Mouse (Mus musculus) forebrain, embryonic 16.5 days (tissue): ENCODE data around the gene Crim1. TPM values are rescaled to one million over a fixed set of nuclear protein-coding genes. Genes with fewer than 3 reads are reported as not detected.

Experiments used
- ATAC-seq: fragments of 200-750 bp; cut with Nextera tagmentation; 2 replicates; pipeline ENCODE4 v1.8.0; 2017; ENCODE audit warnings: mild to moderate bottlenecking, moderate library complexity
- H3K27ac ChIP-seq: fragments of 300-500 bp; sonication (generic); 2 replicates; pipeline ENCODE4 v1.5.1; 2014; ENCODE audit warnings: low read length, control low read depth
- H3K27me3 ChIP-seq: fragments of 300-500 bp; sonication (generic); replicated peaks from 2 replicates; pipeline ENCODE4 v1.6.1; 2014; ENCODE audit warnings: low read length; ENCODE audit not compliant: control insufficient read depth, insufficient read depth
- H3K36me3 ChIP-seq: fragments of 300-500 bp; sonication (generic); 2 replicates; pipeline ENCODE4 v1.6.1; 2014; ENCODE audit not compliant: control insufficient read depth, insufficient read depth
- H3K4me1 ChIP-seq: fragments of 300-500 bp; sonication (generic); replicated peaks from 2 replicates; pipeline ENCODE4 v1.6.1; 2014; ENCODE audit warnings: low read length; ENCODE audit not compliant: control insufficient read depth, insufficient read depth
- H3K4me2 ChIP-seq: fragments of 300-500 bp; sonication (generic); 2 replicates; pipeline ENCODE4 v1.6.1; 2014; ENCODE audit warnings: mild to moderate bottlenecking, low read length, control low read depth
- H3K4me3 ChIP-seq: fragments of 300-500 bp; sonication (generic); replicated peaks from 2 replicates; pipeline ENCODE4 v1.5.1; 2014; ENCODE audit warnings: mild to moderate bottlenecking, low read length, control low read depth
- H3K9ac ChIP-seq: fragments of 300-500 bp; sonication (generic); replicated peaks from 2 replicates; pipeline ENCODE4 v1.6.1; 2014; ENCODE audit warnings: low read depth, low read length, control low read depth
- H3K9me3 ChIP-seq: fragments of 300-500 bp; sonication (generic); 2 replicates; pipeline ENCODE4 v1.6.1; 2016; ENCODE audit warnings: low read length; ENCODE audit not compliant: control insufficient read depth
- WGBS: fragments of 180-500 bp; shearing (Covaris S2); extraction: QIAGEN DNeasy Blood & Tissue Kit; methylation state at CpG from one replicate; pipeline ENCODE4 v1.1.7; 2014; 5-methylcytosine and 5-hydroxymethylcytosine counted together
- polyA plus RNA-seq: library from polyadenylated mRNA; unstranded; fragments of >200 nt; fragmentation: Nextera tagmentation; extraction: Ambion mirVana; gene quantifications from 2 replicates; pipeline ENCODE4 v1.2.1, GENCODE M21; 2015

The Crim1 gene
- polyA plus RNA-seq, 1 experiment from 2014 or later: 9.9 TPM

DNA sequence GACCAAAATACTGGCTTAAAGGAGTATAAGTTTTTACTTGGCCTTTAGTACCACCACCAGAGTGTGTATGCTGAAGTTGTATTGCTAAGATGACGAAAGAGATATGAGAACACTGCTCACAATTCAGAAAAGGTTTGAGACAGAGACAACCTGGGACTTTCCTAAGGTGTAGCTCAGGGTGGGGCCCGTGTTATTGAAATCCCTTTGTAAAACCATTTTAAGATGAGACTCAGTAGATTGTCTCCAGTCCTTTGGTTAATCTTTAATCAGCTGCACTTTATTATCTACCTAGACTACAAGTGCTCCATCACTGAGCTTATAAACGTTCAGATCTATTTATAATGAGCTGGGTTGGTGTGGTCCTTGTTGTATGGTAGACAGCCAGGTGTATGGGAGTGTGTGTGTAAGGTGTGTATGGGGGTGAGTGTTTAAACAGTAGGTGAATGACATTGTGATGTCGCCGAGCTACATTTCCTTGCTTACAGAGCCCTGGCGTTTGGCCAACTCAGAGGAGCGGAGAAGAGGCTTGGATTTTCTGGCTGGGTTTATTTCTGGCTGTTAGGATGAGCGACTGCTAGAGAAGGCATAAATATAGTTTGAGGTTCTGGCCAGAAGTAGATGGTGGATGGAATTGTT, 21.1 kb downstream of the Crim1 start:
- Histone ChIP-seq H3K27ac (no peak overlapping the region), H3K4me3 (no peak overlapping the region), H3K27me3 (no peaks in the 10 kb centered on the region), H3K9ac (no peak overlapping the region), H3K9me3 (no peaks in the 10 kb centered on the region), H3K36me3 (no peaks in the 10 kb centered on the region), H3K4me1 (peaks cover 8% of the 10 kb centered on the region; the same call in 1 of the 2 replicates), H3K4me2 (no peak overlapping the region)
- no peak for ATAC-seq
- WGBS: 67% methylated on average over 8 of the region's 8 CpGs

DNA sequence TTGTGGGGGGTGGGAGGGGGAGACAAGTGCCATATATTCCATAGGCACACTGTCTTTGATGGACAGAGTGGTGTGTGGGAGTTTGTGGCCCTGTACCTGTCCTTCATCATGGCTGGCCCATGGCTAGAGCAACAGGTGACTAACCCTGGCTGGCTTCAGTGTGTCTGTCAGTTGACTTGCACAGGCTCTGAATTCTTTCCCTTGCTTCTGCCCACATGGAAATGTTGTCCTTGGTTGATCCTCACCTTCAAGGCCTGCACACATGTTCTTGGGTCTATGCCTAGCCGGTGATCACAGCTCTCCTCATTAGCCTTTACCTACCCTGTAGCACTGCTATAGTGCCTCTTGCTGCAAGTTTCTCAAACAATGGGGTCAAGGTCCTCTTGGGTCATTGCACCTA, 21.8 kb downstream of the Crim1 start:
- peaks cover 8% of the 10 kb centered on the region; the same call in 1 of the 2 replicates for H3K4me1 ChIP-seq
- H3K4me3 ChIP-seq: no peak overlapping the region
- no peaks in the 10 kb centered on the region for H3K9me3 ChIP-seq
- 83% methylated on average over 1 of the region's 1 CpGs for WGBS
- no peak overlapping the region for H3K27ac ChIP-seq
- H3K36me3 ChIP-seq: no peaks in the 10 kb centered on the region
- no peak overlapping the region for H3K4me2 ChIP-seq
- no peak for ATAC-seq
- no peak overlapping the region for H3K9ac ChIP-seq
- H3K27me3 ChIP-seq: no peaks in the 10 kb centered on the region

DNA sequence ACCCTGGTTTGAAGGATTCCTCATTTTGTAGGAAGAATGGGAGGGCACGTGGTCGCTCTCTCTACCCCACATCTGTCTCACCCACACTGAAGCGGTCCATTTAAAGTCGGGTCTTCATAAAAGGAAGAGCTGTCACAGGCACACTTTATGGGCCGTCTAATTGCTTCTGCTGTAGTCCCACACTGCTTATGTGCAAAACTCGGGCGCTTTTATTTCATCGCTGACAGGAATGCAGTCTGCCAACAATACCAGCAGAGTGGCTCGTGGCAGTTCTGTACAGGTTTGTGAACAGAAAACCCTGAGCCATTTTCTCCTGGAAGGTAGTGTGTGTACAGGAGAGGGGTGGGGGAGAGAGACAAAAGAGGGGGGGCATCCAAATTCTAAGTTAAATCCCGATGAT, 23.9 kb downstream of the Crim1 start:
- no peak overlapping the region for H3K27ac ChIP-seq
- peak; percentile 51 for ATAC-seq
- H3K4me2 ChIP-seq: peak overlapping the region; percentile 22; the same call in 1 of the 2 replicates

DNA sequence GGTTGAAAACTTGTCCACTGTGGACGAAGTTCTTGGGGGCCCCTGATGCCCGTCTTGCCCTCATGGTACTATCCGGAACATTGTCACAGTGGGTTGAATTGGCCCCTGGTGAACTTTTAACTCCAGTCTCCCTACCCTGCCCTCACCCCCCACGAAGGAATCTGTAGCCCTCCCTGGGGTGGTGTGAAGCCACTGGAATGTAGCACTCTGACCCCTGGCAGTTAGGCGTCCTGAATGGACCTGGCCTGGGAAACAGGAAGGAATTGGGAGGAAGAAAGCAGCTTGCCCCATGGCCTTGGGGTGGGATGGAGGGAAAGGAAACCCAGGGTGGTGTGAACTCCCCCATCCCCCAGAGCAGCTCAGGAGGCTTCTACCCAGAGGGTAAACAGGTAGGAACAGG, 25.5 kb downstream of the Crim1 start:
- Histone ChIP-seq H3K36me3 (no peaks in the 10 kb centered on the region), H3K4me3 (no peak overlapping the region), H3K27ac (no peak overlapping the region), H3K9ac (no peak overlapping the region), H3K27me3 (no peaks in the 10 kb centered on the region), H3K9me3 (no peaks in the 10 kb centered on the region), H3K4me1 (peaks cover 8% of the 10 kb centered on the region; the same call in 1 of the 2 replicates), H3K4me2 (no peak overlapping the region)
- whole genome bisulfite sequencing: 84% methylated on average over 5 of the region's 5 CpGs
- ATAC-seq: no peak

More for the DNA sequence above, 23.9 kb downstream of the Crim1 start:
- no peak overlapping the region for H3K4me3 ChIP-seq
- H3K9ac ChIP-seq: no peak overlapping the region
- 28% methylated on average over 10 of the region's 10 CpGs for WGBS
- H3K27me3 ChIP-seq: no peaks in the 10 kb centered on the region
- H3K9me3 ChIP-seq: no peaks in the 10 kb centered on the region
- peaks cover 8% of the 10 kb centered on the region; the same call in 1 of the 2 replicates for H3K4me1 ChIP-seq
- no peaks in the 10 kb centered on the region for H3K36me3 ChIP-seq

DNA sequence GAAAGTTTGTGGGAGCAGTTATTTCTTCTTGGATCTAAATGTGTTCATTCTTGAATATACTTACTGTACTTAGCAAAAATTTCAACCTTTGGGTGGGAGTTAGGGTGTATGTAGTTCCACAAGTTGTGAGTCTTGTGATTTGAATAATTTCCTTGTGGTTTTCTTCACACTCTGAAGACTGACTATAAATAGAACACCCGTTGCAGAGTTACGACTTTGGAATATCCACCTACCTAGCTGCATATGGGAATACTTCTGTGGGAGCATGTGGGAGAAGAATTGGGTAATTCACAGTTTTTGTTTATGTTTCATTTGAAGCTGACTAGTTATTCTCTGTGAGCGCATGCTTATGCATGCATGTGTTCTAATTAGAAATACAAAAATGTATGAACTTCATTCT, 27.2 kb downstream of the Crim1 start:
- peaks cover 6% of the 10 kb centered on the region; the same call in 1 of the 2 replicates for H3K4me1 ChIP-seq
- no peak overlapping the region for H3K27ac ChIP-seq
- no peak overlapping the region for H3K9ac ChIP-seq
- no peaks in the 10 kb centered on the region for H3K27me3 ChIP-seq
- ATAC-seq: no peak
- no peak overlapping the region for H3K4me2 ChIP-seq
- H3K4me3 ChIP-seq: no peak overlapping the region
- no peaks in the 10 kb centered on the region for H3K9me3 ChIP-seq
- no peaks in the 10 kb centered on the region for H3K36me3 ChIP-seq
- 65% methylated on average over 3 of the region's 3 CpGs for WGBS

DNA sequence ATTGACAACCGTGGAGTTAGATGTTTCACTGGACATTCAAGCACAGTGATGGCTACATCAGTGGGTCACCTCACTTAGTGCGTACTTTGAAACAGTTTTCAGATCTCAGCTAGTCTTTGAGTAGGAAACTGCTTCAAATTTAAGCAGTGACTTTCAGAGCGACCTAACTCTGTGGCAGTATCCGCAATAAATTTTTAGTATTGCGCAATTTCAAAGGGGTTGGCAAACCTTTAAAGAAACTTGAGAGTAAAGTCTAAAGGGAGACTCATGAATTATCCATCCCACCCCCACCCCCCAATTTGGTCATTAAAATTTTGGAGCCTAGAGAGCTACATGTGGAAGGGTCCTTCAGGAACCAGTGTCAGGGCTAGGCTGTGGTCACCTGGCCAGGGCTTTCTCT, 31.5 kb downstream of the Crim1 start:
- Histone ChIP-seq H3K27me3 (no peaks in the 10 kb centered on the region), H3K36me3 (no peaks in the 10 kb centered on the region), H3K4me1 (0 out of 2 replicates have a peak, but pooled peaks cover 3% of the 10 kb centered on the region), H3K9ac (no peak overlapping the region), H3K9me3 (no peaks in the 10 kb centered on the region), H3K4me2 (no peak overlapping the region), H3K27ac (no peak overlapping the region), H3K4me3 (no peak overlapping the region)
- WGBS: 97% methylated on average over 5 of the region's 5 CpGs
- no peak for ATAC-seq

DNA sequence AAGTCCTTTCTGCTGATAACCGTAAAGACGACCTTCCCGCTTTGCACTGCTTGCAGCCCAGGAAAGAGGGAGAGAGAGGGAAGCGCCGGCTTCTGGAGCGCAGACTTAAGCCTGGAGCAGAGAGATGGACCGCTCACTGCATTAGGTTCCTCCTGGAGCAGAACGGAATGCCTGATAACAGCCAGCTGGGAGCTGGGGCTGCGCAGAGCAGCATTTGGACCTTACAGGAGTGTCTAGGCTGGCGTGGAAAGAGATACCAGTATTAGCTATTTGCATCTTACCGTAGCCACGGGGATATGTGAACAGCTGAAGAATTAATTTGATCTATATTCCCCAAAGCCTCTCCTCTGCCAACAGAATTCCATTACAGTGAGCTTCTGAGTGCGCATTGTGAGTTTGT, 32.7 kb downstream of the Crim1 start:
- 0 out of 2 replicates have a peak, but pooled peaks have one; percentile 19 for ATAC-seq
- H3K4me2 ChIP-seq: no peak overlapping the region

DNA sequence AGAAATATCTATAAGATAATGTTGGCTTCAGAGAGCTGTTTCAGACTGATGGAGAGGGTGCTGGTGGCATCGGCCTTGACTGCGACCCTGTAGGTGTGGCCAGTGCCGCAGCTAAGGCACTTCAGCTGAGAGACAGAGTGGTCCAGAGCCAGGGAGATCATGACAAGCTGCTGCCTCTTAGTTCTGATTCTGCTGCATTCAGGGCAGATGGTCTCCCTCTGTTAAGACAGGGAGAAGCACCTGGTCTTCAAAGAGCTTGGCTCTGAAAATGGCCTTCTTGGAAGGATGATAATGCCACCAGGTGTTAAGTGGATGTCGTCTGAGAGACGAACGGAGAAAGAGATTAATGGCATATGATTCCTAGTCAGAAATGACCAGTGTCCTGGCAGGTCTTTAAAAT, 33.8 kb downstream of the Crim1 start:
- H3K27ac ChIP-seq: no peak overlapping the region
- H3K36me3 ChIP-seq: no peaks in the 10 kb centered on the region
- H3K4me3 ChIP-seq: no peak overlapping the region
- no peak overlapping the region for H3K4me2 ChIP-seq
- 75% methylated on average over 6 of the region's 6 CpGs for WGBS
- H3K27me3 ChIP-seq: no peaks in the 10 kb centered on the region
- no peak overlapping the region for H3K9ac ChIP-seq
- H3K9me3 ChIP-seq: no peaks in the 10 kb centered on the region
- ATAC-seq: no peak
- H3K4me1 ChIP-seq: peaks cover 7% of the 10 kb centered on the region; the same call in 1 of the 2 replicates

More for the DNA sequence above, 32.7 kb downstream of the Crim1 start:
- Histone ChIP-seq H3K27me3 (no peaks in the 10 kb centered on the region), H3K9me3 (no peaks in the 10 kb centered on the region), H3K9ac (no peak overlapping the region), H3K4me3 (no peak overlapping the region), H3K4me1 (0 out of 2 replicates have a peak, but pooled peaks cover 3% of the 10 kb centered on the region), H3K27ac (no peak overlapping the region), H3K36me3 (no peaks in the 10 kb centered on the region)
- WGBS: 76% methylated on average over 13 of the region's 13 CpGs

DNA sequence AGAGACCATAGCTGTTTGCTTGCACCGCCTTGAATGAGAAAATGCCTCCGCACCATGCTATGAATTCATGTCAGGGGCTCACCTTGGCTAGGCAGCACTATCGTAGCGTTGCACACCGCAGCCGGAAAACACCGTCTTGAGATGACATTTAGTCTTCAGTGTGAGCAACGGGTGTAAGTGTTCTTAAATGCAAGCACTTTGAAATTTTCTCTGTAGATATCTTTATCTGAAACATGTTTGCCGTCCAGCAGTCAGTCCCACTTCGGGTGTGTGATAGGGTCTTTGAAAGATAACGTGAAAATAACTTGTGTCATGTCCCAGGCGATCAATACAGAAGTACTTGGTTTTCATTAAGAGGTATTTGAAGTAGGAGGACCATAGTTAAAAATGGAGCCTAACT, 36.1 kb downstream of the Crim1 start:
- Histone ChIP-seq H3K36me3 (no peaks in the 10 kb centered on the region), H3K27me3 (no peaks in the 10 kb centered on the region), H3K4me1 (peaks cover 7% of the 10 kb centered on the region; the same call in 1 of the 2 replicates), H3K9me3 (no peaks in the 10 kb centered on the region), H3K27ac (no peak overlapping the region), H3K9ac (no peak overlapping the region), H3K4me3 (no peak overlapping the region), H3K4me2 (no peak overlapping the region)
- no peak for ATAC-seq
- WGBS: 94% methylated on average over 12 of the region's 12 CpGs
